Mouse (Mus musculus) stomach, embryonic 15.5 days (tissue): ENCODE data around the gene Il17re. TPM values are rescaled to one million over a fixed set of nuclear protein-coding genes. Genes with fewer than 3 reads are reported as not detected.

Experiments used
- ATAC-seq: fragments of 200-750 bp; cut with Nextera tagmentation; 2 replicates; pipeline ENCODE4 v1.8.0; 2017; ENCODE audit warnings: low read depth, moderate number of reproducible peaks, moderate TSS enrichment; ENCODE audit not compliant: insufficient read depth, low FRiP score
- H3K27ac ChIP-seq: fragments of 300-500 bp; sonication (generic); 2 replicates; pipeline ENCODE4 v1.5.1; 2015; ENCODE audit warnings: mild to moderate bottlenecking, inconsistent platforms
- H3K27me3 ChIP-seq: fragments of 300-500 bp; sonication (generic); replicated peaks from 2 replicates; pipeline ENCODE4 v1.6.1; 2015; ENCODE audit warnings: inconsistent platforms
- H3K36me3 ChIP-seq: fragments of 300-500 bp; sonication (generic); 2 replicates; pipeline ENCODE4 v1.6.1; 2015; ENCODE audit warnings: inconsistent platforms
- H3K4me1 ChIP-seq: fragments of 300-500 bp; sonication (generic); 2 replicates; pipeline ENCODE4 v1.6.1; 2015; ENCODE audit warnings: inconsistent platforms
- H3K4me2 ChIP-seq: fragments of 300-500 bp; sonication (generic); 2 replicates; pipeline ENCODE4 v1.6.1; 2015; ENCODE audit warnings: mild to moderate bottlenecking, inconsistent platforms
- H3K4me3 ChIP-seq: fragments of 300-500 bp; sonication (generic); replicated peaks from 2 replicates; pipeline ENCODE4 v1.5.1; 2015; ENCODE audit warnings: inconsistent platforms
- H3K9ac ChIP-seq: fragments of 300-500 bp; sonication (generic); 2 replicates; pipeline ENCODE4 v1.6.1; 2015; ENCODE audit warnings: inconsistent platforms
- H3K9me3 ChIP-seq: fragments of 300-500 bp; sonication (generic); 2 replicates; pipeline ENCODE4 v1.6.1; 2016; ENCODE audit warnings: inconsistent platforms
- WGBS: fragments of 180-500 bp; shearing (Covaris S2); methylation state at CpG from one replicate; pipeline ENCODE4 v1.1.7; 2015; 5-methylcytosine and 5-hydroxymethylcytosine counted together
- polyA plus RNA-seq: library from polyadenylated mRNA; unstranded; fragments of >200 nt; fragmentation: Nextera tagmentation; extraction: Ambion mirVana; gene quantifications from 2 replicates; pipeline ENCODE4 v1.2.1, GENCODE M21; 2015

The Il17re gene
- 16.8 and 18.2 TPM in 2 replicates for polyA plus RNA-seq

GRCm38 (mm10) chr6:113457952-113458534 lies at the start of gene Il17re:
TSS of gene Il17re (plus strand) at chr6:113458484.
- 49% methylated on average over 10 of the region's 10 CpGs for WGBS
- Histone ChIP-seq H3K4me1 (0 out of 2 replicates have a peak, but pooled peaks cover 6% of the 10 kb centered on the region), H3K9ac (no peak within 1 kb of the TSS), H3K27ac (peak within 1 kb of the TSS; percentile 61), H3K27me3 (no peaks in the 10 kb centered on the region), H3K9me3 (no peaks in the 10 kb centered on the region), H3K4me3 (peak within 1 kb of the TSS; percentile 28), H3K36me3 (no peaks in the 10 kb centered on the region), H3K4me2 (peak within 1 kb of the TSS; percentile 46)
- ATAC-seq: no peak

GRCm38 (mm10) chr6:113410001-113410400 lies 48.3 kb upstream of the Il17re start:
- H3K9ac ChIP-seq: no peak overlapping the region
- no peak overlapping the region for H3K4me3 ChIP-seq
- no peak overlapping the region for H3K4me2 ChIP-seq
- 58% methylated on average over 1 of the region's 1 CpGs for WGBS
- ATAC-seq: no peak
- no peaks in the 10 kb centered on the region for H3K4me1 ChIP-seq
- no peaks in the 10 kb centered on the region for H3K27me3 ChIP-seq
- 0 out of 2 replicates have a peak, but pooled peaks cover 2% of the 10 kb centered on the region for H3K36me3 ChIP-seq
- no peak overlapping the region for H3K27ac ChIP-seq
- no peaks in the 10 kb centered on the region for H3K9me3 ChIP-seq

- Histone ChIP-seq H3K4me2 (no peak overlapping the region), H3K9ac (no peak overlapping the region), H3K9me3 (no peaks in the 10 kb centered on the region), H3K4me3 (no peak overlapping the region), H3K27me3 (no peaks in the 10 kb centered on the region), H3K4me1 (peaks cover 8% of the 10 kb centered on the region; the same call in 1 of the 2 replicates), H3K27ac (no peak overlapping the region), H3K36me3 (no peaks in the 10 kb centered on the region)
- no peak for ATAC-seq
- 76% methylated on average over 5 of the region's 5 CpGs for WGBS
Measured at GRCm38 (mm10) chr6:113416416-113416815, 41.9 kb upstream of the Il17re start.

GRCm38 (mm10) chr6:113418441-113419198 lies 39.7 kb upstream of the Il17re start:
- ATAC-seq: peak; percentile 37
- WGBS: 11% methylated on average over 16 of the region's 16 CpGs

GRCm38 (mm10) chr6:113419199-113419587 lies 39.1 kb upstream of the Il17re start, which contains the start of gene Rpusd3:
TSS of gene Rpusd3 (minus strand) at chr6:113419340.
- H3K9ac ChIP-seq: peak within 1 kb of the TSS; percentile 50
- no peak within 1 kb of the TSS; the same call in 1 of the 2 replicates for H3K27ac ChIP-seq
- H3K9me3 ChIP-seq: no peaks in the 10 kb centered on the region
- WGBS: under 1% methylated on average over 25 of the region's 25 CpGs
- peaks cover 8% of the 10 kb centered on the region; the same call in 1 of the 2 replicates for H3K4me1 ChIP-seq
- H3K4me3 ChIP-seq: peak within 1 kb of the TSS; percentile 66
- no peaks in the 10 kb centered on the region for H3K27me3 ChIP-seq
- H3K36me3 ChIP-seq: no peaks in the 10 kb centered on the region
- peak; percentile 96 for ATAC-seq
- H3K4me2 ChIP-seq: peak within 1 kb of the TSS; percentile 95

More at GRCm38 (mm10) chr6:113418441-113419198, 39.7 kb upstream of the Il17re start:
- H3K27ac ChIP-seq: no peak overlapping the region; the same call in 1 of the 2 replicates
- peak overlapping the region; percentile 66 for H3K4me3 ChIP-seq
- no peaks in the 10 kb centered on the region for H3K9me3 ChIP-seq
- peak overlapping the region; percentile 50 for H3K9ac ChIP-seq
- H3K4me2 ChIP-seq: peak overlapping the region; percentile 95
- H3K27me3 ChIP-seq: no peaks in the 10 kb centered on the region
- H3K4me1 ChIP-seq: peaks cover 8% of the 10 kb centered on the region; the same call in 1 of the 2 replicates
- no peaks in the 10 kb centered on the region for H3K36me3 ChIP-seq

- H3K36me3 ChIP-seq: no peaks in the 10 kb centered on the region
- 71% methylated on average over 4 of the region's 4 CpGs for WGBS
- H3K9me3 ChIP-seq: no peaks in the 10 kb centered on the region
- no peak overlapping the region for H3K27ac ChIP-seq
- no peak overlapping the region for H3K4me2 ChIP-seq
- H3K27me3 ChIP-seq: no peaks in the 10 kb centered on the region
- no peak for ATAC-seq
- no peak overlapping the region for H3K9ac ChIP-seq
- H3K4me3 ChIP-seq: no peak overlapping the region
- peaks cover 8% of the 10 kb centered on the region; the same call in 1 of the 2 replicates for H3K4me1 ChIP-seq
Measured at GRCm38 (mm10) chr6:113423000-113423399, 35.3 kb upstream of the Il17re start.

- Histone ChIP-seq H3K27ac (no peak overlapping the region), H3K4me3 (no peak overlapping the region)
- WGBS: 70% methylated on average over 7 of the region's 7 CpGs
Measured at GRCm38 (mm10) chr6:113424187-113424586, 34.1 kb upstream of the Il17re start.

GRCm38 (mm10) chr6:113426696-113427095 lies 31.6 kb upstream of the Il17re start:
- Histone ChIP-seq H3K36me3 (no peaks in the 10 kb centered on the region), H3K27me3 (no peaks in the 10 kb centered on the region), H3K27ac (no peak overlapping the region), H3K9me3 (no peaks in the 10 kb centered on the region), H3K9ac (no peak overlapping the region), H3K4me3 (no peak overlapping the region), H3K4me2 (no peak overlapping the region), H3K4me1 (no peaks in the 10 kb centered on the region)
- WGBS: 92% methylated on average over 4 of the region's 4 CpGs
- no peak for ATAC-seq

More at GRCm38 (mm10) chr6:113424187-113424586, 34.1 kb upstream of the Il17re start:
- no peaks in the 10 kb centered on the region for H3K9me3 ChIP-seq
- H3K4me2 ChIP-seq: no peak overlapping the region
- H3K36me3 ChIP-seq: no peaks in the 10 kb centered on the region
- no peaks in the 10 kb centered on the region for H3K27me3 ChIP-seq
- H3K4me1 ChIP-seq: 0 out of 2 replicates have a peak, but pooled peaks cover 4% of the 10 kb centered on the region
- H3K9ac ChIP-seq: no peak overlapping the region
- ATAC-seq: peak; percentile 30; the same call in 1 of the 2 replicates

- no peak for ATAC-seq
- no peaks in the 10 kb centered on the region for H3K9me3 ChIP-seq
- no peaks in the 10 kb centered on the region for H3K27me3 ChIP-seq
- WGBS: 60% methylated on average over 3 of the region's 3 CpGs
- H3K4me3 ChIP-seq: no peak overlapping the region
- no peaks in the 10 kb centered on the region for H3K4me1 ChIP-seq
- H3K27ac ChIP-seq: no peak overlapping the region
- H3K4me2 ChIP-seq: no peak overlapping the region
- no peaks in the 10 kb centered on the region for H3K36me3 ChIP-seq
- H3K9ac ChIP-seq: no peak overlapping the region
Measured at GRCm38 (mm10) chr6:113427397-113427796, 30.9 kb upstream of the Il17re start.

GRCm38 (mm10) chr6:113428006-113428405 lies 30.3 kb upstream of the Il17re start:
- ATAC-seq: no peak

GRCm38 (mm10) chr6:113429965-113430364 lies 28.3 kb upstream of the Il17re start:
- Histone ChIP-seq H3K27ac (no peak overlapping the region), H3K4me2 (no peak overlapping the region), H3K4me3 (no peak overlapping the region), H3K27me3 (no peaks in the 10 kb centered on the region), H3K9ac (no peak overlapping the region), H3K9me3 (no peaks in the 10 kb centered on the region), H3K4me1 (no peaks in the 10 kb centered on the region), H3K36me3 (no peaks in the 10 kb centered on the region)
- 77% methylated on average over 3 of the region's 3 CpGs for WGBS
- ATAC-seq: no peak

More at GRCm38 (mm10) chr6:113428006-113428405, 30.3 kb upstream of the Il17re start:
- Histone ChIP-seq H3K27ac (no peak overlapping the region), H3K9ac (no peak overlapping the region), H3K27me3 (no peaks in the 10 kb centered on the region), H3K4me2 (no peak overlapping the region), H3K4me1 (no peaks in the 10 kb centered on the region), H3K36me3 (no peaks in the 10 kb centered on the region), H3K9me3 (no peaks in the 10 kb centered on the region), H3K4me3 (no peak overlapping the region)
- WGBS: 85% methylated on average over 16 of the region's 16 CpGs

- Histone ChIP-seq H3K36me3 (no peaks in the 10 kb centered on the region), H3K4me3 (no peak overlapping the region), H3K9me3 (no peaks in the 10 kb centered on the region), H3K27me3 (no peaks in the 10 kb centered on the region), H3K4me2 (no peak overlapping the region), H3K9ac (no peak overlapping the region), H3K27ac (no peak overlapping the region), H3K4me1 (no peaks in the 10 kb centered on the region)
- ATAC-seq: no peak
- WGBS: 52% methylated on average over 3 of the region's 3 CpGs
Measured at GRCm38 (mm10) chr6:113430846-113431245, 27.4 kb upstream of the Il17re start.
